Mouse (Mus musculus) G1E-ER4 (cell line): ENCODE data around the gene Olfr586. TPM values are rescaled to one million over a fixed set of nuclear protein-coding genes. Genes with fewer than 3 reads are reported as not detected.

Experiments
- GATA1 ChIP-seq: IDR thresholded peaks from one replicate; pipeline ENCODE4 v1.8.0; 2012; ENCODE audit warnings: low read length, inconsistent platforms
- polyA plus RNA-seq: library from polyadenylated mRNA; stranded (reverse); fragments of >175 nt; gene quantifications from 2 replicates; pipeline ENCODE4 v1.2.3, GENCODE M21; 2012

Gene Olfr586
- not detected in 2 replicates for polyA plus RNA-seq

- TF ChIP-seq GATA1, result no peak
Observed at GRCm38 (mm10) chr7:103125538-103125937, at the start of gene Olfr586. Gene Olfr586, minus strand, starts transcription at chr7:103125638.

GRCm38 (mm10) chr7:103169697-103170096, 44.3 kb upstream of the Olfr586 start:
- TF ChIP-seq GATA1, result no peak

- no peak for TF ChIP-seq GATA1
Observed at GRCm38 (mm10) chr7:103156256-103156655, 30.8 kb upstream of the Olfr586 start, which contains the start of gene Olfr589. Gene Olfr589, minus strand, starts transcription at chr7:103156356.

GRCm38 (mm10) chr7:103140579-103140978, 15.1 kb upstream of the Olfr586 start, which contains the start of gene Olfr588-ps1:
Gene Olfr588-ps1, plus strand, starts transcription at chr7:103140879.
- no peak for TF ChIP-seq GATA1

- TF ChIP-seq GATA1, result no peak
Observed at GRCm38 (mm10) chr7:103119406-103119805, 6.0 kb downstream of the Olfr586 start.

- TF ChIP-seq GATA1, result no peak
Observed at GRCm38 (mm10) chr7:103097420-103097819, 28.0 kb downstream of the Olfr586 start, which contains the start of gene Olfr585. Gene Olfr585, plus strand, starts transcription at chr7:103097720.

GRCm38 (mm10) chr7:103081585-103081984, 43.9 kb downstream of the Olfr586 start, which contains the start of gene Olfr584:
Gene Olfr584, plus strand, starts transcription at chr7:103081885.
- TF ChIP-seq GATA1, result no peak

Other genes with a start within 250 kb of the Olfr586 start
- gene Olfr568, start 248.5 kb downstream of the Olfr586 start, polyA plus RNA-seq, result not detected in 2 replicates
- gene Olfr569, start 234.8 kb downstream of the Olfr586 start, polyA plus RNA-seq, result not detected in 2 replicates
- gene Olfr570, start 231.1 kb downstream of the Olfr586 start, polyA plus RNA-seq, result not detected in 2 replicates
- not detected in 2 replicates for gene Olfr571, start 208.1 kb downstream of the Olfr586 start, polyA plus RNA-seq
- gene Olfr572, start 201.2 kb downstream of the Olfr586 start, polyA plus RNA-seq, result not detected in 2 replicates
- not detected in 2 replicates for gene Olfr573-ps1, start 183.1 kb downstream of the Olfr586 start, polyA plus RNA-seq
- not detected in 2 replicates for gene Olfr574, start 177.2 kb downstream of the Olfr586 start, polyA plus RNA-seq
- not detected in 2 replicates for gene Olfr575, start 166.9 kb downstream of the Olfr586 start, polyA plus RNA-seq
- gene Olfr576, start 163.0 kb downstream of the Olfr586 start, polyA plus RNA-seq, result not detected in 2 replicates
- gene Olfr577, start 149.7 kb downstream of the Olfr586 start, polyA plus RNA-seq, result not detected in 2 replicates
- not detected in 2 replicates for gene Olfr578, start 136.3 kb downstream of the Olfr586 start, polyA plus RNA-seq
- gene Olfr582, start 87.6 kb downstream of the Olfr586 start, polyA plus RNA-seq, result not detected in 2 replicates
- not detected in 2 replicates for gene Olfr583, start 74.3 kb downstream of the Olfr586 start, polyA plus RNA-seq
- gene Olfr584, start 43.8 kb downstream of the Olfr586 start, polyA plus RNA-seq, result not detected in 2 replicates
- gene Olfr585, start 27.9 kb downstream of the Olfr586 start, polyA plus RNA-seq, result not detected in 2 replicates
- gene Olfr588-ps1, start 15.2 kb upstream of the Olfr586 start, polyA plus RNA-seq, result not detected in 2 replicates
- gene Olfr589, start 30.7 kb upstream of the Olfr586 start, polyA plus RNA-seq, result not detected in 2 replicates
- gene Olfr591, start 52.7 kb upstream of the Olfr586 start, polyA plus RNA-seq, result not detected in 2 replicates
- not detected in 2 replicates for gene Olfr592, start 59.2 kb upstream of the Olfr586 start, polyA plus RNA-seq
- not detected in 2 replicates for gene Olfr593, start 86.2 kb upstream of the Olfr586 start, polyA plus RNA-seq
- not detected in 2 replicates for gene Olfr594, start 91.4 kb upstream of the Olfr586 start, polyA plus RNA-seq
- not detected in 2 replicates for gene Usp17ld, start 126.9 kb upstream of the Olfr586 start, polyA plus RNA-seq
- gene Olfr596, start 180.0 kb upstream of the Olfr586 start, polyA plus RNA-seq, result not detected in 2 replicates
- not detected in 2 replicates for gene Olfr597, start 190.7 kb upstream of the Olfr586 start, polyA plus RNA-seq
- not detected in 2 replicates for gene Olfr598, start 197.9 kb upstream of the Olfr586 start, polyA plus RNA-seq
- gene Olfr599, start 210.3 kb upstream of the Olfr586 start, polyA plus RNA-seq, result not detected in 2 replicates
- gene Olfr600, start 224.0 kb upstream of the Olfr586 start, polyA plus RNA-seq, result not detected in 2 replicates
- not detected in 2 replicates for gene Olfr601, start 237.0 kb upstream of the Olfr586 start, polyA plus RNA-seq